Mouse (Mus musculus): ENCODE results near the gene Arfrp1.

DNA sequence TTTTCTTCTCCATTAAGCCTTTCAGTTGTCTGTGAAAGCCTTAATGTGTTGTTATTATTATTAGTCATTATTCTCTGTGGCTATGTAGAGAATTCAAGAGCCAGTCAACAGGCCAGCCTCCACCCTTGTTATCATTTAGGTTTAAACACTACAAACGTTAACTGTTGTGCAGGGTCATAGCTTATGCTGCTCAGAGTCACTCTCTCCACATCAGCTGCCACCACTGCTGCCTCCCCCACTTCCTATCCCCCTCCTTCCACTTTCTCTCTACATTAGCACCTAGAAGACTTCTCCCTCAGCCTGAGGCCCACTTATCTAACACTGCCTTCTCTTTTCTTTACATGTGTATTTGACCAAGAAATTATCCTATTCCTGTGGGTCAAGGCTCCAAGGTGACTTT is 36.3 kb upstream of the Arfrp1 start:
- TF ChIP-seq POLR2A (IDR thresholded peaks at IDR 0.05; ENCODE audit: insufficient read length, low read depth) (no peak), TCF3 (IDR thresholded peaks at IDR 0.05; ENCODE audit: insufficient read length, low read depth) (no peak), CEBPB (IDR thresholded peaks at IDR 0.05; ENCODE audit: insufficient read depth, poor library complexity, severe bottlenecking) (no peak), SRF (IDR thresholded peaks at IDR 0.05; ENCODE audit: control insufficient read depth, insufficient read length, low read depth) (no peak), MAX (IDR thresholded peaks at IDR 0.05; ENCODE audit: low read depth) (no peak), POLR2AphosphoS2 (IDR thresholded peaks at IDR 0.05; ENCODE audit: insufficient read length, low read depth) (no peak), E2F4 (IDR thresholded peaks at IDR 0.05; ENCODE audit: insufficient read depth) (no peak)
